Mouse (Mus musculus) brain, adult 2 months (tissue): Measurements from ENCODE around the gene Epx.

Source experiments
- DNase-seq: peaks from one replicate; pipeline ENCODE4 v3.0.0; 2011; ENCODE audit warnings: low read depth, low spot score

Epx gene

GRCm38 (mm10) chr11:87840676-87841075 lies 34.7 kb downstream of the Epx start:
- peak; percentile 54 for DNase-seq

GRCm38 (mm10) chr11:87828239-87828900 lies 47.0 kb downstream of the Epx start, which contains the start of gene Lpo:
TSS of gene Lpo (minus strand) at chr11:87828289.
- DNase-seq, result peak; percentile 71

- DNase-seq, result peak; percentile 86
Measured at GRCm38 (mm10) chr11:87821502-87821901, 53.8 kb downstream of the Epx start.

- no peak for DNase-seq
Measured at GRCm38 (mm10) chr11:87817443-87817773, 57.9 kb downstream of the Epx start.

- DNase-seq, result peak; percentile 80
Measured at GRCm38 (mm10) chr11:87816707-87817442, 58.5 kb downstream of the Epx start.

GRCm38 (mm10) chr11:87814831-87815230 lies 60.5 kb downstream of the Epx start:
- DNase-seq, result no peak
